Mouse (Mus musculus) activated CD4-positive, CD25-positive, alpha-beta regulatory T cell (primary cell): Measurements from ENCODE around the gene Bub1. TPM values are rescaled to one million over a fixed set of nuclear protein-coding genes. Genes with fewer than 3 reads are reported as not detected.

ENCODE experiments used
- polyA plus RNA-seq, 2 experiments: library from polyadenylated mRNA; unstranded; fragments of 100-300 nt; shearing (Covaris generic); gene quantifications; one replicate each; pipeline ENCODE4 v1.2.1; 2017

The Bub1 gene
- polyA plus RNA-seq: 1 to 10 TPM; 3.2 to 4.7 TPM

GRCm38 (mm10) chr2:127831401-127832102, at the start of gene Bub1:
Gene Bub1 (minus strand): TSS chr2:127831865.

GRCm38 (mm10) chr2:127838576-127838975, 6.9 kb upstream of the Bub1 start, which contains the start of gene Acoxl:
Gene Acoxl (plus strand): TSS chr2:127838876.

GRCm38 (mm10) chr2:127791919-127792603, 39.6 kb downstream of the Bub1 start, which contains the start of gene Mtln:
Gene Mtln (minus strand): TSS chr2:127792488.

DNA sequence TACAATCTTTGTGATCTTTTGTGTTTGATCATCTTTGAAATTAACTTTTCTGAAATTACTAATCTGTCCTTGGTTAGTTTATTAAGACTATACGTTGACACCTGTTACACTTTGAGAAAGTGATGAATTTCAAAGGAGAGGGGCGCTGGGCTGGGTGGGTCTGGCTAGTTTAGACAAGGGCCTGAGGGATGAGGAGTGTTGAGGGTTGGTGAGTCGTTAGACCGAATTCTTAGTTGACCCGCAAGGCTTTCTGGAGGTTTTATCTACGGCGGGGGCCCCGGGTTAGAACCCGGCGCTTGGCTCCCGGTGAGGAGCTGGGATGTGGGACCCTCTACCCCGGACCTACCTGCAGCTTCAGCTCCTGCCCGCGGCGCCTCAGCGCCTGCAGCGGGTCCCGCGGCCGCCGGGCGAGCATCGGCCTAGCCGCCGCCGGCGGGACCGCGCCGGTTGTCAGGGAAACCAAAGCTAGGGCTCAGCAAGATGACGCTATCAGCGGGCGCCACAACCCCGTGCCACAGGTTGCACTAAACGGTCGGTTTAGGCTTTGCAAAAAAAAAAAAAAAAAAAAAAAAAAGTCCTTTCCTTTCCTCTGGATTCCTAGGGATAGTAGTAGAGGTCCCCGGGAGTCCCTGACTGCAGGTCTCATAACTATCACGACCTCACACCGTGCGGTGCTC, 43.1 kb downstream of the Bub1 start, which contains the start of gene Nphp1:
Nphp1 (minus strand) TSS at position 458 of the 677 bp plus-strand sequence.

Other genes with a start within 250 kb of the Bub1 start
- gene Zfp661, start 244.8 kb downstream of the Bub1 start, polyA plus RNA-seq: 1 to 10 TPM in 1 of 2 experiments, under 1 TPM in 1; 0.87 to 1.2 TPM
- 100 to 1,000 TPM in 1 of 2 experiments, 10 to 100 TPM in 1; 84.9 to 123 TPM for gene Mrps5, start 244.6 kb downstream of the Bub1 start, polyA plus RNA-seq
- under 1 TPM in 1 of 2 experiments, not detected in 1; 0.28 TPM for gene Mal, start 175.2 kb downstream of the Bub1 start, polyA plus RNA-seq
- gene Mall, start 101.9 kb downstream of the Bub1 start, polyA plus RNA-seq: not detected
- under 1 TPM; 0.07 to 0.47 TPM for gene Nphp1, start 43.0 kb downstream of the Bub1 start, polyA plus RNA-seq
- gene Mtln, start 39.4 kb downstream of the Bub1 start, polyA plus RNA-seq: 10 to 100 TPM; 20.5 to 27.9 TPM
- gene Acoxl, start 7.0 kb upstream of the Bub1 start, polyA plus RNA-seq: 1 to 10 TPM in 1 of 2 experiments, under 1 TPM in 1; 0.91 to 1.5 TPM